Mouse (Mus musculus) adrenal gland (tissue): ENCODE measurements around the gene Luzp2.

Experiments used
- intact Hi-C: fragments of 180-260 bp; cut with DNase I; formaldehyde crosslinking; loops from one replicate; pipeline ENCODE4 v1.15.1; 2025
- long read RNA-seq, 2 experiments: library from polyadenylated mRNA; unstranded; transcript quantifications; one replicate each; pipeline ENCODE4 v2.0.0; 2020; ENCODE audit warnings: borderline replicate concordance in 1 of 2; ENCODE audit not compliant: insufficient replicate concordance in 1 of 2

Gene Luzp2
- long read RNA-seq, experiment 1, result 0 reads
- long read RNA-seq, experiment 2, result 0 reads

- intact Hi-C loops, result no loop called here
Observed at GRCm38 (mm10) chr7:54835372-54835851, at the start of gene Luzp2. Gene Luzp2 (plus strand): TSS chr7:54835498.

GRCm38 (mm10) chr7:54787456-54787855 is 47.8 kb upstream of the Luzp2 start:
- intact Hi-C loops, result no loop called here

- intact Hi-C loops, result no loop called here
Observed at GRCm38 (mm10) chr7:54818606-54819005, 16.7 kb upstream of the Luzp2 start.

GRCm38 (mm10) chr7:54828751-54829150 is 6.5 kb upstream of the Luzp2 start:
- intact Hi-C loops, result no loop called here

- intact Hi-C loops, result no loop called here
Observed at GRCm38 (mm10) chr7:54835911-54836352, 634 bp downstream of the Luzp2 start.

GRCm38 (mm10) chr7:54836437-54836836 is 1.1 kb downstream of the Luzp2 start:
- intact Hi-C loops, result no loop called here

GRCm38 (mm10) chr7:54842807-54843335 is 7.6 kb downstream of the Luzp2 start:
- intact Hi-C loops, result loop anchor here (10.0 kb wide), 1 partner anchor 892 kb away; no protein-coding TSS in a partner anchor

GRCm38 (mm10) chr7:54845875-54846691 is 10.8 kb downstream of the Luzp2 start:
- intact Hi-C loops, result loop anchor here (2.0 to 10.0 kb wide), 2 partner anchors 865 to 889 kb away; no protein-coding TSS in a partner anchor

GRCm38 (mm10) chr7:54846692-54847020 is 11.4 kb downstream of the Luzp2 start:
- intact Hi-C loops, result loop anchor here (2.0 to 10.0 kb wide), 2 partner anchors 864 to 888 kb away; no protein-coding TSS in a partner anchor

GRCm38 (mm10) chr7:54852860-54853259 is 17.6 kb downstream of the Luzp2 start:
- intact Hi-C loops, result no loop called here

GRCm38 (mm10) chr7:54861230-54861856 is 26.0 kb downstream of the Luzp2 start:
- intact Hi-C loops, result no loop called here

GRCm38 (mm10) chr7:54878928-54879644 is 43.8 kb downstream of the Luzp2 start:
- intact Hi-C loops, result no loop called here

- intact Hi-C loops, result no loop called here
Observed at GRCm38 (mm10) chr7:54893709-54894627, 58.7 kb downstream of the Luzp2 start.

GRCm38 (mm10) chr7:54898589-54898988 is 63.3 kb downstream of the Luzp2 start:
- intact Hi-C loops, result no loop called here

GRCm38 (mm10) chr7:54909958-54910357 is 74.7 kb downstream of the Luzp2 start:
- intact Hi-C loops, result no loop called here

GRCm38 (mm10) chr7:54914030-54914429 is 78.7 kb downstream of the Luzp2 start:
- intact Hi-C loops, result no loop called here

- intact Hi-C loops, result no loop called here
Observed at GRCm38 (mm10) chr7:54921991-54922390, 86.7 kb downstream of the Luzp2 start.

- intact Hi-C loops, result no loop called here
Observed at GRCm38 (mm10) chr7:54956759-54957158, 121.5 kb downstream of the Luzp2 start.

- intact Hi-C loops, result no loop called here
Observed at GRCm38 (mm10) chr7:54962678-54963077, 127.4 kb downstream of the Luzp2 start.

- intact Hi-C loops, result no loop called here
Observed at GRCm38 (mm10) chr7:54977372-54977771, 142.1 kb downstream of the Luzp2 start.
